In the genomic region with DNA sequence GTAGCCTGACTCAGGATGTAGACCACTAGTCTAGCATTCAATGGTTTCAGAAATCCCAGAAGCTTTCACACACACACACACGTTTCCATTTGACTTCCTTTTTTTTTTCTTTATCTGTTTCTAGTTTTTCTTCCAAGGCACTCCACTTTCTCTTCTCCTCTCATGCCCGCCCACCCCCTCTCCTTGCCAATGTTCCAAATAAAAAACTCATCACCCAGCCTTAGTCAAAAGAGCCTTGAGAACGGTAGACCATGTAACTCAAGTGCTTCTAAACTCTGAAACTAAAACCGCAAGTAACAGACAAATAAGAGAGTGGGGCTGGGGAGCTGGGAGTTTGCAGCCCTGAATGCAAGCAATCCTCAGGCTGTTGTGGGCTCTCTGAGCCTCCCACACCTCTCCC, we compare ENCODE assay signal across 19 mouse cellular contexts.
"Had no signal": no experiment of that assay in that cellular context is flagged by ENCODE, and none has a peak within 500 bp of the region (broad histone marks: within the 10 kb centered on the region; RNA-seq: fewer than 3 reads in every experiment).

No protein-coding gene starts in this region.

- H3K4me1 ChIP-seq: intestine, embryonic 15.5 days; limb, embryonic 12.5 days; limb, embryonic 15.5 days; midbrain, embryonic 12.5 days; midbrain, embryonic 15.5 days; neural tube, embryonic 12.5 days; stomach, embryonic 15.5 days had no signal

- DNase-seq: kidney, adult 11 months; kidney, adult 9 months; kidney, postnatal 14 days; kidney, postnatal 4 days; liver, postnatal 0 days; lung, embryonic 14.5 days; spleen, adult 18-20 months; thymus, postnatal 25 days had no signal

- H3K27ac ChIP-seq: intestine, embryonic 15.5 days; limb, embryonic 12.5 days; limb, embryonic 15.5 days; liver, embryonic 14.5 days; macrophage; midbrain, embryonic 12.5 days; midbrain, embryonic 15.5 days; neural tube, embryonic 12.5 days; neural tube, embryonic 15.5 days; stomach, embryonic 15.5 days had no signal

- H3K36me3 ChIP-seq: intestine, embryonic 15.5 days; limb, embryonic 12.5 days; limb, embryonic 15.5 days; midbrain, embryonic 12.5 days; midbrain, embryonic 15.5 days; neural tube, embryonic 12.5 days; neural tube, embryonic 15.5 days; stomach, embryonic 15.5 days had no signal

- H3K4me3 ChIP-seq: intestine, embryonic 15.5 days; limb, embryonic 12.5 days; limb, embryonic 15.5 days; midbrain, embryonic 12.5 days; midbrain, embryonic 15.5 days; neural tube, embryonic 12.5 days; neural tube, embryonic 15.5 days; stomach, embryonic 15.5 days had no signal

- H3K27me3 ChIP-seq: intestine, embryonic 15.5 days; limb, embryonic 12.5 days; limb, embryonic 15.5 days; midbrain, embryonic 12.5 days; midbrain, embryonic 15.5 days; neural tube, embryonic 12.5 days; neural tube, embryonic 15.5 days; stomach, embryonic 15.5 days had no signal

- ATAC-seq: intestine, embryonic 15.5 days; liver, postnatal 0 days; lung, postnatal 0 days; midbrain, embryonic 15.5 days had no signal
